Mouse (Mus musculus) olfactory bulb, adult 2 months (tissue): ENCODE measurements around the gene Dusp5.

Experiments used
- CTCF ChIP-seq: fragments of 200-500 bp; IDR thresholded peaks from 2 replicates; pipeline ENCODE4 v1.5.1; 2012; ENCODE audit warnings: low read depth, mild to moderate bottlenecking, low read length, moderate library complexity; ENCODE audit not compliant: insufficient read depth
- POLR2A ChIP-seq: fragments of 200-500 bp; IDR thresholded peaks from 2 replicates; pipeline ENCODE4 v1.6.1; 2012; ENCODE audit warnings: mild to moderate bottlenecking, low read depth, low read length, moderate library complexity; ENCODE audit not compliant: insufficient read depth

- TF ChIP-seq CTCF (no peak), POLR2A (no peak)
Observed at GRCm38 (mm10) chr19:53527480-53527879, 1.4 kb upstream of the Dusp5 start.
